Mouse (Mus musculus) stomach, adult 2 months (tissue): ENCODE results near the gene Gm10190. TPM values are rescaled to one million over a fixed set of nuclear protein-coding genes. Genes with fewer than 3 reads are reported as not detected.

Experiments used
- polyA plus RNA-seq: library from polyadenylated mRNA; depleted of rRNA; stranded (reverse); fragments of >200 nt; gene quantifications from 2 replicates; pipeline ENCODE4 v1.2.3, GENCODE M21; 2012; rRNA removed

Gm10190 gene
- not detected in 2 replicates for polyA plus RNA-seq

GRCm38 (mm10) chr17:80372989-80373725 lies at the start of gene Gm10190:
Gene Gm10190 (minus strand): TSS chr17:80373541.

Other genes with a start within 250 kb of the Gm10190 start
- gene Galm, start 246.1 kb downstream of the Gm10190 start, polyA plus RNA-seq = 9.1 and 11.3 TPM in 2 replicates
- 4.4 and 5.9 TPM in 2 replicates for gene Srsf7, start 166.2 kb downstream of the Gm10190 start, polyA plus RNA-seq
- not detected in 2 replicates for gene Ttc39d, start 166.1 kb downstream of the Gm10190 start, polyA plus RNA-seq
- 0.37 and 0.71 TPM in 2 replicates for gene Gemin6, start 149.1 kb downstream of the Gm10190 start, polyA plus RNA-seq
- 0.65 and 0.94 TPM in 2 replicates for gene Morn2, start 83.3 kb downstream of the Gm10190 start, polyA plus RNA-seq
- gene Dhx57, start 83.1 kb downstream of the Gm10190 start, polyA plus RNA-seq = 1.6 and 2.0 TPM in 2 replicates
- 0.04 and 0.05 TPM in 2 replicates for gene Arhgef33, start 66.1 kb downstream of the Gm10190 start, polyA plus RNA-seq
- 0.47 and 0.75 TPM in 2 replicates for gene Sos1, start 106.9 kb upstream of the Gm10190 start, polyA plus RNA-seq
- 0.12 TPM in 1 of 2 replicates, not detected in the other for gene Cdkl4, start 204.3 kb upstream of the Gm10190 start, polyA plus RNA-seq